Mouse (Mus musculus): ENCODE data around the gene Crim1.

DNA sequence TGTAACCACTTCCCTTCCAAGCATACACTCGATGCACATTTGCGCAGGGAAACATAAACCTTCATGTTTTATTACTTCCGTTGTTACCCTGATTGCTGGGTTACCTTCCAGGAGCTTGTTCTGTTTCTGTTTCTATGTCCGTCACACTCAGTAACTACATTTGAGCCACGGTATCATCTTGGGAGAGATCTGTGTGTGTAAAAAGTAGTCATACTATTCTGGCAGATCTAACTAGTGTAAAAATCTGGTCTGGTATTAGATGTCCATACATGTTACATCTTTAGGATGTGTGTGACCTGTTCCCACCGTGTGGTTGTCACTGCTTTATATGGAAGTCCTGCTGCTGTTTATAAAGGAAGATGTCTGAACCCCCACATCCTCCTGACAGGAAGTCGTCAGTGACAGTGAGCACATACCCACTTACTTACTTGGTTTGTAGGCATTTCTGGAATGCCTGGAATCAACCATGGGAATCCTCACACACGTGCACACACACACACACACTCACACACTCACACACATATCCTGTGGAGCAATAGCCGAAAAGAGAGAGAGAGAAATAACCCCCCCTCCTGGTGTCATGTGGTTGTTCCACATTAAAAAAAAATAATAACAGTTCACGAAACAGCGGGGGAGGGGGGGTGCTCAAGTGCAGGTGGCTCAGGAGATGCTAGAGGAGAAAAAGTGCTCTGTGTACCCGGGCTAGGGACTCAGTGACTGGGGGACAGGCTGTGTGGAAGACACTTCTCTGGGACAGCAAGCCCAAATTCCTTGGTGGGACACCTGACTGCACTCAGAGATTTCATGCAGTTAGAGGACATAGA lies 151.8 kb downstream of the Crim1 start:
- TF ChIP-seq TAL1 (IDR thresholded peaks at IDR 0.05; ENCODE audit: low read length) (no peak), GATA1 (IDR thresholded peaks at IDR 0.05; ENCODE audit: low read length) (no peak)

Data from erythroblast, embryonic 14.5 days (primary cell).